Mouse (Mus musculus): ENCODE data around the gene Arnt. TPM values are rescaled to one million over a fixed set of nuclear protein-coding genes. Genes with fewer than 3 reads are reported as not detected.

Arnt gene
- polyA plus RNA-seq, 1 experiment from 2014 or later = 19.7 TPM

DNA sequence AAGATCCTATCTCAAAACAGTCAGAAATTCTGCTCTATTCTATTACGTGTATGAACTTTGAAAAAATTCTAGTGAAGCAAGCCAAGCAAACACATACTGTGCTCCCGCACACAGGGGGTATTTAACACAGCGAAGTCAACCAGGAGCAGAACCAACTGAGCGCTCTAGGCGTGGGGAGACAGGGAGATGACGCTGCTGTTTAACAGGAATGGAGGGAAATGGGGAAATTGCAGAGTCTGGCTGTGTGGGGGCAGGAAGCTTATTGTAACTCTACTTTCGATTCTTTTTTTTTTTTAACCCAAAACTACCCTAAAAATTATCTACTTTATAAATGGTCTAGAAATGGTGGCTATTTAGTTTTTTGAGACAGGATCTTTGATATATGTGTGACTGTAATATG is 84.7 kb downstream of the Arnt start:
- H3K27me3 ChIP-seq (replicated peaks) = no peaks in the 10 kb centered on the region
- ATAC-seq (replicated peaks) = no peak
- H3K4me2 ChIP-seq = no peak overlapping the region
- 79% methylated on average over 7 of the region's 7 CpGs for WGBS
- no peak overlapping the region for H3K27ac ChIP-seq
- H3K4me3 ChIP-seq = no peak overlapping the region
- H3K9ac ChIP-seq = no peak overlapping the region
- H3K9me3 ChIP-seq = no peaks in the 10 kb centered on the region
- H3K36me3 ChIP-seq (replicated peaks) = no peaks in the 10 kb centered on the region
- H3K4me1 ChIP-seq = no peaks in the 10 kb centered on the region

DNA sequence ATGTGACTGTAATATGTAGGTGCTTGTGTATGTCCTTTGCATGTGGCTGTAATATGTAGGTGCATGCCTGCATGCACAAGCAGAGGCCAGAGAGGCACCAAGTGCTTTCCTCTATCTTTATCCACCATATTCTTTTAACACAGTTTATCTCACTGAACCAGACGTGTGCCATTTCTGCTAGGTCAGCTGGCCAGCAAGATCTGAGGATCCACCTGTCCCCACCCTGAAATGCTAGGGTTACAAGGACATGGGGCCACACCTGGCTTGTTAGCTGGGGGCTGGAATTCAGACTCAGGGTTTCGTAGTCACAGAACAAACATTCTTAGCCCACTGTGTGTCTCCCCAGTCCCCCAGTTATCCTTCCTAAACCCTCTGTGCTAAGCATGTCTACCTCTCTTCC is 85.1 kb downstream of the Arnt start:
- H3K36me3 ChIP-seq (replicated peaks) = no peaks in the 10 kb centered on the region
- no peak overlapping the region for H3K27ac ChIP-seq
- ATAC-seq (replicated peaks) = no peak
- H3K4me2 ChIP-seq = no peak overlapping the region
- no peaks in the 10 kb centered on the region for H3K4me1 ChIP-seq
- H3K27me3 ChIP-seq (replicated peaks) = no peaks in the 10 kb centered on the region
- WGBS = 81% methylated on average over 2 of the region's 2 CpGs
- no peaks in the 10 kb centered on the region for H3K9me3 ChIP-seq
- no peak overlapping the region for H3K9ac ChIP-seq
- no peak overlapping the region for H3K4me3 ChIP-seq

DNA sequence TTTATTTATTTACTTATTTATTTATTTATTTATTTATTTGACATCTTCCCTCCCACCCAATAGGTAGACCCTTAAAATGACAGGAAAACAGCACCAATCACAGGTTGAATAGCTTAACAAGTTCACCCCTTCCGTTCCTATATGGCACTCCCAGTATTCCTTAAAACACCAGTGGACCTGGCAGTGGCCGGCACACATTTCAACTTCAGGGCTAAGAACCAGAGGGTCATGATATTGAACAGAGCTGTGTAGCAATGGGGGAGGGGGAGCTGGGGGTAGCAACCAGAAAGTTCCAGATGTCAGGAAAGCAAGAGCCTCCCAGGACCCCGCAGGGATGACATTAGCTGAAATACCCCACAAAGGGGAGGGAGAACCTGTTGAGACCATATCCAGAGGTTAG is 85.9 kb downstream of the Arnt start:
- Histone ChIP-seq H3K4me1 (no peaks in the 10 kb centered on the region), H3K9ac (no peak overlapping the region), H3K4me2 (no peak overlapping the region), H3K27me3 (replicated peaks) (no peaks in the 10 kb centered on the region), H3K36me3 (replicated peaks) (no peaks in the 10 kb centered on the region), H3K9me3 (no peaks in the 10 kb centered on the region), H3K27ac (no peak overlapping the region), H3K4me3 (no peak overlapping the region)
- WGBS = 86% methylated on average over 3 of the region's 3 CpGs
- ATAC-seq (replicated peaks) = no peak

GRCm38 (mm10) chr3:95521168-95521567 is 87.0 kb downstream of the Arnt start:
- Histone ChIP-seq H3K9ac (no peak overlapping the region), H3K4me1 (no peaks in the 10 kb centered on the region), H3K27ac (no peak overlapping the region), H3K36me3 (replicated peaks) (no peaks in the 10 kb centered on the region), H3K4me3 (no peak overlapping the region), H3K27me3 (replicated peaks) (no peaks in the 10 kb centered on the region), H3K4me2 (no peak overlapping the region), H3K9me3 (no peaks in the 10 kb centered on the region)
- WGBS = 93% methylated on average over 10 of the region's 10 CpGs
- no peak for ATAC-seq (replicated peaks)

GRCm38 (mm10) chr3:95523662-95524061 is 89.5 kb downstream of the Arnt start:
- H3K27ac ChIP-seq = no peak overlapping the region
- H3K4me3 ChIP-seq = no peak overlapping the region
- ATAC-seq (replicated peaks) = no peak
- no peaks in the 10 kb centered on the region for H3K36me3 ChIP-seq (replicated peaks)
- H3K9me3 ChIP-seq = no peaks in the 10 kb centered on the region
- no peak overlapping the region for H3K9ac ChIP-seq
- no peak overlapping the region for H3K4me2 ChIP-seq
- H3K27me3 ChIP-seq (replicated peaks) = no peaks in the 10 kb centered on the region
- H3K4me1 ChIP-seq = no peaks in the 10 kb centered on the region
- 80% methylated on average over 3 of the region's 3 CpGs for WGBS

- WGBS = 66% methylated on average over 2 of the region's 2 CpGs
- Histone ChIP-seq H3K4me3 (no peak overlapping the region), H3K27me3 (replicated peaks) (no peaks in the 10 kb centered on the region)
These were observed 90.5 kb downstream of the Arnt start for GRCm38 (mm10) chr3:95524673-95525072.

DNA sequence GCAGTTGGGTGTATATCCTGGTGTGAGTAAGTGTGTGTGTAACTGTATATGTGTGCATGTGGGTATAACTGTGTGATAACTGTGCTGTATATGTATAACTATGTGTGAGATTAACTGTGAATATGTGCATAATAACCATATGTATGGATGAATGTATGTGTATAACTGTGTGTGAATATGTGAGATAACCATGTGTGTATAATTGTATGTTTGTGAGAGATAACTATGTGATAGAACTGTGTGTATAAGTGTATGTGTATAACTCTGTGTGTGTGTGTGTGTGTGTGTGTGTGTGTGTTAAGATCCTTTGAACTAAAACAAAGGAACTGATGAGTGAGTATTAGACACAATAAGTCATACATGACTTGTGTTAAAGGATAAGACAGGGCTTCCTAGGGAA is 91.9 kb downstream of the Arnt start:
- Histone ChIP-seq H3K27me3 (replicated peaks) (no peaks in the 10 kb centered on the region), H3K4me1 (no peaks in the 10 kb centered on the region), H3K4me3 (no peak overlapping the region), H3K9me3 (no peaks in the 10 kb centered on the region), H3K4me2 (no peak overlapping the region), H3K36me3 (replicated peaks) (no peaks in the 10 kb centered on the region), H3K27ac (no peak overlapping the region), H3K9ac (no peak overlapping the region)
- no peak for ATAC-seq (replicated peaks)

More at GRCm38 (mm10) chr3:95524673-95525072, 90.5 kb downstream of the Arnt start:
- ATAC-seq (replicated peaks) = no peak
- no peaks in the 10 kb centered on the region for H3K9me3 ChIP-seq
- no peak overlapping the region for H3K9ac ChIP-seq
- H3K36me3 ChIP-seq (replicated peaks) = no peaks in the 10 kb centered on the region
- no peak overlapping the region for H3K4me2 ChIP-seq
- no peak overlapping the region for H3K27ac ChIP-seq
- no peaks in the 10 kb centered on the region for H3K4me1 ChIP-seq

DNA sequence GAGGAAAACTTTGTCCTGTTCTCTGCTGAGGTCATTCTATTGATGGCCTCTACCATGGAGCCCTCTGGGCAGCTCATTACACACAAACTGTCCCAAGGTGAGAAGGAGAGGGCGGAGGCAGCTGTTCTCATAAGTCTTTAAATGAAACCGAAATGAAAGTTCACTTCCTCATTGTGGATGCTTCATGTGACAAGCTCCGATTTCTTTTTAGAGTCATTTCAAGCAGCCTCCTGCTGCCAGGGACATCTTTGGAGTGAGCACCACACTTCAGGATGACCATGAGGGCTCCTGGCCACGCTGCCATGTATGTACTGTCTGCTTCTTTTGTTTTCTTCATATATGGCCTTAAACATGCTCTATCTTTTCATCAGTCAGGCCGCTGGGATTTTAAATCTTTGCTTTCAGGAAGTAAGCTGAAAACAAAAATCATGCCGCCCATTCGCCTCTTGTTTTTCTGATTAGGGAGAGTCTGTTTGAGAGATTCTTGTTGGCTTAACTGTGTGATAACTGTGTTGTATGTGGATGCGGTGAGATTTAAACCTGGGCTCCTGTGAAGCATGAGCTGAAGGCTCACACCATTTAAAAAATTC is 92.5 kb downstream of the Arnt start, which contains the start of gene Ctss:
Gene Ctss, plus strand, starts transcription at position 165 of the 590 bp plus-strand sequence.
- no peak for ATAC-seq (replicated peaks)
- Histone ChIP-seq H3K9me3 (no peaks in the 10 kb centered on the region), H3K4me2 (no peak within 1 kb of the TSS), H3K27me3 (replicated peaks) (no peaks in the 10 kb centered on the region), H3K4me3 (no peak within 1 kb of the TSS), H3K4me1 (no peaks in the 10 kb centered on the region), H3K36me3 (replicated peaks) (no peaks in the 10 kb centered on the region), H3K27ac (no peak within 1 kb of the TSS), H3K9ac (no peak within 1 kb of the TSS)
- 91% methylated on average over 8 of the region's 8 CpGs for WGBS

DNA sequence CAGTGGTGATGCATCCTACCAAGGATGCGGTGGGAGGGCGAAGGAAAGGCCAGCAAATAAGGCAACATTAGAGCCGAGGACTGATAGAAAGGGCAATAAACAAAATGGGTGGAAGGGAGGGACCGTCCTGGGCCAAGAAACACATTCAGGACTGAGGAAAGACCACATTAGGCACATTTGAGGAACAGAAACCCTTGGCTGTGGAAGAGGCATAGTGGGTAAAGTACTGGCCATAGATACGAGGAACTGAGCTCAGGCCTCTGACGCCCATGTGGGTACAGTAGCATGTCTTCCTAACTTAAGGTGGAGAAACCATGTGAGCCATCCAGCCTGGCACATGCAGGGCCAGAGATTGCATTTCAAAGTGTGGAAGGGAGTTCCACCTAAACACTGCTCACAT is 95.6 kb downstream of the Arnt start:
- no peaks in the 10 kb centered on the region for H3K4me1 ChIP-seq
- no peak overlapping the region for H3K27ac ChIP-seq
- 86% methylated on average over 6 of the region's 6 CpGs for WGBS
- H3K4me2 ChIP-seq = no peak overlapping the region
- H3K4me3 ChIP-seq = no peak overlapping the region
- H3K9ac ChIP-seq = no peak overlapping the region
- no peaks in the 10 kb centered on the region for H3K9me3 ChIP-seq
- no peaks in the 10 kb centered on the region for H3K27me3 ChIP-seq (replicated peaks)
- no peak for ATAC-seq (replicated peaks)
- H3K36me3 ChIP-seq (replicated peaks) = no peaks in the 10 kb centered on the region

DNA sequence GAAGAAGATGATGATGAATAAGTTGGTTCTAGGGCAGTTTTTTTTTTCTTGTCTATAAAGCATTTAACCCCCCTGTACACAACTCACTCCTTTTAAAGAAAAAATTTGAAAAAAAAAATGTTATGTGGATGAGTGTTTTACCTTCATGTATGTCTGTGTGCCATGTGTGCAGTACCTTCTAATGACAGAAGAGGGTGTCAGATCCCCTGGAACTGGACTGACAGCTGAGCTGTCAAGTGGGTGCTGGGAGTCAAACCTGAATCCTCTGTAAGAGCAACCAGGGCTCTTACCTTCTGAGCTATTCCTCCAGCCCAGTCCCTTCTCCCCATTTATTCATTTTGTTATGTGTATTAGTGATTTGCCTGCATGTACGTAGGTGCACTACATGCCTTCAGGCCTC is 96.8 kb downstream of the Arnt start:
- no peaks in the 10 kb centered on the region for H3K36me3 ChIP-seq (replicated peaks)
- no peak overlapping the region for H3K4me3 ChIP-seq
- H3K27ac ChIP-seq = no peak overlapping the region
- WGBS = 92% methylated on average over 1 of the region's 1 CpGs
- no peaks in the 10 kb centered on the region for H3K4me1 ChIP-seq
- no peak overlapping the region for H3K4me2 ChIP-seq
- H3K27me3 ChIP-seq (replicated peaks) = no peaks in the 10 kb centered on the region
- H3K9ac ChIP-seq = no peak overlapping the region
- no peaks in the 10 kb centered on the region for H3K9me3 ChIP-seq
- ATAC-seq (replicated peaks) = no peak

DNA sequence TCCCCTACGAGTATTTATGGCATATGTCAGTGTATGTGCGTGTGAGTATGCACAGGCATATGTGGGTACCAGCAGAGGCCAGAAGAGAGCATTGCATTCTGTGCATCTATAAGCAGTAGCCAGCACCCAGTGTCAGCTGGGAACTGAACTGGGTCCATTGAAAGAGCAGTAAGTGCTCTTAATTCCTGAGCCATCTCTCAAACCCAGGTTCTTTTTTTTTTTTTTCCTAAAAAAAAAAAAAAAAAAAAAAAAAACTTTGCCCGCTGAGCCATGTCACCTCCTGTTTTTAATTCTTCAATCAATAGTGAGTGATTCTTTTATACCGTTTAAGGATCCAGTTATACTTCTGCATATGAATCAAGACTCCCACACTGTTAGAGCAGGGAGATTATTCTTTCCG is 99.2 kb downstream of the Arnt start:
- Histone ChIP-seq H3K4me1 (no peaks in the 10 kb centered on the region), H3K4me3 (no peak overlapping the region), H3K36me3 (replicated peaks) (no peaks in the 10 kb centered on the region), H3K27ac (no peak overlapping the region), H3K9ac (no peak overlapping the region), H3K9me3 (no peaks in the 10 kb centered on the region), H3K27me3 (replicated peaks) (no peaks in the 10 kb centered on the region), H3K4me2 (no peak overlapping the region)
- no peak for ATAC-seq (replicated peaks)
- 91% methylated on average over 5 of the region's 5 CpGs for WGBS

DNA sequence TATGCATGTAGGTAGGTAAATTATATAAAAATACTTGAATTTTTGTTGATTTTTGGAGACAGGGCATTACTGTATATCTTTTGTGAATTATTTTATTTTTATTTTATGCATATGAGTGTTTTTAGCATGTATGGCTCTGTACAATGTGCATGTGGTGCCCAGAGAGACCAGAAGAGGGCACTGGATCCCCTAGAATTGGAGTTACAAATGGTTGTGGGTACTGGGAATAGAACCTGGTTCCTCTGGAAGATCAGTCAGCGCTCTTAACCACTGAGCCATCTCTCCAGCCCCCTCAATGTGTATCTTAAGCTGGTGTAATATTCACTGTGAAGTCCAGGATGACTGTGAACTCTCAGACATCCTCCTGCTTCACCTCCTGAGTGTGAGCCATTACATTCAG is 100.7 kb downstream of the Arnt start:
- H3K4me3 ChIP-seq = no peak overlapping the region
- no peaks in the 10 kb centered on the region for H3K36me3 ChIP-seq (replicated peaks)
- no peaks in the 10 kb centered on the region for H3K9me3 ChIP-seq
- H3K27ac ChIP-seq = no peak overlapping the region
- no peaks in the 10 kb centered on the region for H3K4me1 ChIP-seq
- H3K27me3 ChIP-seq (replicated peaks) = no peaks in the 10 kb centered on the region
- no peak for ATAC-seq (replicated peaks)
- WGBS = 93% methylated on average over 1 of the region's 1 CpGs
- H3K9ac ChIP-seq = no peak overlapping the region
- no peak overlapping the region for H3K4me2 ChIP-seq

GRCm38 (mm10) chr3:95538936-95539335 is 104.7 kb downstream of the Arnt start:
- Histone ChIP-seq H3K4me1 (no peaks in the 10 kb centered on the region), H3K9ac (no peak overlapping the region), H3K4me2 (no peak overlapping the region), H3K9me3 (no peaks in the 10 kb centered on the region), H3K36me3 (replicated peaks) (no peaks in the 10 kb centered on the region), H3K4me3 (no peak overlapping the region), H3K27ac (no peak overlapping the region), H3K27me3 (replicated peaks) (no peaks in the 10 kb centered on the region)
- 92% methylated on average over 10 of the region's 10 CpGs for WGBS
- ATAC-seq (replicated peaks) = no peak
